Mouse (Mus musculus): ENCODE results near the gene Otud4.

- TF ChIP-seq CTCF (IDR thresholded peaks at IDR 0.05) (no peak), EP300 (IDR thresholded peaks at IDR 0.05) (no peak)
These were observed 67.3 kb downstream of the Otud4 start for GRCm38 (mm10) chr8:79706687-79707086.
